Mouse (Mus musculus): ENCODE data around the gene Rb1.

Rb1 gene

DNA sequence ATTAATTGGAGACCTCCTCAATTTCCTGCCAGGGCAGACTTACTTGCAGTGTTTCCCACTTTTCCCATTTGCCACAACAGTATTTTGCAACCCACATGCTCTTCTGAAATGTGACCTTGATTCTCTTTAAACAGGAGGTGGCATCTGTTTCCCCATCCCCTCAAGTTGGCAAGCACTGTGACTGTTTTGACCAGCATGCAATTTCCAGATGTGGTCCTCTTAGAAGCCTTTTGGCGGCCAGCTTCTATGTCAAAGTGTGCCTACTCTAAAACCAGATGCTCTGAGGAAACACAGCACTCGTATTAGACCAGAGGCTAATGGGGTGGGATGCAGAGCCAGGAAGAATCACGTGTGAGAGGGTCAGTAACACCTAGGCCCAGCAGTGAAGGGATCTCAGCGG lies 67.4 kb downstream of the Rb1 start:
- DNase-seq = no peak

DNA sequence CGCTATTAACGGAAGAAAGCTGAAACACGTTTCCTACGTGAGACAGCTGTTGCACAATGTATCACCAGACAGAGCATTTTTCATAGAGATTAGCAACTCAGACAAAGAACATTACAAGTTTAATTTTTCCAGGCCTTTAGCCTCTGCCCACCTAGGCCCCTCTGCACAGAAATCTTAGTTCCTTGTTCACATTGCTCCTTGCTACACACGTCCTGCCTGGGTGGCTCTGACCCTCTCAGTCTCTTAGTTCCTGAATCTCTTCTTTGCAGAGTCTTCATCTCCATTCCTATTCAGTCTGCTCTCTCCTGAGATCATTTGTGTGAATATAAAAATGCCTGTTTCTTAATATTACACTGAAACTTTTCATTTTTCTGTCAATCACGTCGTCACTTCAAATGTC lies 68.3 kb downstream of the Rb1 start:
- no peak for DNase-seq

DNA sequence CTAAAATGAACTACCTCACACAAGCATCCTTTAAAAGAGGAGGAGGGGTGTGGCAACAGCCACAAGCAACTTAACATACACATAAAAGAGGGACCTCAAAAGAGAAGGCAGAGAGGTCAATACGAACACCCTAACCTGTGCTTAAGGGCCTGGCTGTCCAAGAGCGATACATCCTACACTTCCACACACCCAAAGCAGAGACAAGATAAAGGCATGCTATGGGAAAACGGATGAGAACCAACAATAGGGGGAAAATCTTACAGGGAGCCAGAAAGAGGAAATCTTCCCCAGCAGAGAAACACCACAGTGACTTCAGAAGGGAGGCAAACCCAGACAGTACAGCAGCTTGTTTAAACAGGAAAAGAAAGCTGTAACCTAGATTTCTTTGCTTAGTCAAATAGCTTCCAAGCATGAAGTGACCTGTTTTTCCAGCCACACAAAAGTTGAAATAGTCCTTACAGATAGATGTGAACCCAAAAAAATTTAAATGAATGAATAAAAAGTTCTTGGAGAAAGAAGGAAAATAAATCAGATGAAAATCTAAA lies 70.1 kb downstream of the Rb1 start:
- DNase-seq = no peak

DNA sequence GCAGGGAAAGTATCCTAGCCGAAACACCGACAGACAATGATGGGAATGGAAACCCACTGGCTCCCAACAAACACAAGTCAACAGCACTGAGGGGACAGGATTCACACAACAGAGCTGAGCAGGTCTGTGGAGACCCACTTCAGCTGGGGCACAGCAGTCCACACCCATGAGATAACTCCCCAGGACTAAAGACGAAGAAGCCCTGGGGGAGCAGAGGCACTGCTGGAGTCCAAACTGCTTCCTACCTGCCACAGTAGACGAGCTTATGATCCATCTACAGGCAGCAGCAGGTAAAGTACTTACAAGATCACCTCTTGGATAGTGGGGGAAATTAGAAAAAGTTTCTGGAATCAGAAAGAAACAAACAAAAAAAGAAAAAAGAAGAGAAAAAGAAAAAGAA lies 71.2 kb downstream of the Rb1 start:
- no peak for DNase-seq

DNA sequence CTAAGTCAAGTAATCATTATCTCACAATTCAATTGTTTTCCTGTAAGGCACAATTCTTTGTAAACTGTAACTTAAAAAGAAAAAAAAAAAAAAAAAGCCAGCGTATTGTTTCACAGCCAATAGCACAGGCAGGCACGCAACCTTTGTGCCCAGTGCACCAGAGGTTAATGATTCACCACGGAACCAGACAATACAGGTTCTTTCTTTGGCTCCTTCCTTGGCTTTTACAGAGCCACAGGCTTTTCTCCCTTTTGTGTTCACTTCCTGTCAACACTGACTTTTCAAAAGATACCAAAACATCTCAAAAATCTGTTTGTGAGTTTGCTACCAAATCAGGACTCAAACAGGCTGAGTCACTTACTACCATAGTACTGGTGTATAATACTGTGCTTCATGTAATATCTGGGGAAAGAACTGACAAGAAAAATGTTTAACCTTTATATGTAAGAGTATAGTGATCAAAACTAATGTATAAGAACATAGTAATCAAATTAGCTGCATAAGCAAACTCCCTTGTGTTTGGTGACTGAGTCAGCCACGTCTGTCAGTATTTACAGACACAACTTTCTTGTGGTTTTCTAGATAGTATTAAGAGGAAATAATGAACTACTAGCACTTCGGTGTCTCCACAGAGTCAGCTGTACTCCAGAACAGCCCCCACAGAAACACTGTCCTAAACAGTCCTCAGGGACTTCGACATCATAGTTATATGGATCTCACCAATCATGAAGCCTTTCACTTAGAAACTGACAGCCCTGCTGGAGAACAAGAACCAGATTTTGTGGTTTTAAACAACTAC lies 72.0 kb downstream of the Rb1 start:
- DNase-seq = no peak

GRCm38 (mm10) chr14:73252276-73252675 lies 73.3 kb downstream of the Rb1 start:
- no peak for DNase-seq

DNA sequence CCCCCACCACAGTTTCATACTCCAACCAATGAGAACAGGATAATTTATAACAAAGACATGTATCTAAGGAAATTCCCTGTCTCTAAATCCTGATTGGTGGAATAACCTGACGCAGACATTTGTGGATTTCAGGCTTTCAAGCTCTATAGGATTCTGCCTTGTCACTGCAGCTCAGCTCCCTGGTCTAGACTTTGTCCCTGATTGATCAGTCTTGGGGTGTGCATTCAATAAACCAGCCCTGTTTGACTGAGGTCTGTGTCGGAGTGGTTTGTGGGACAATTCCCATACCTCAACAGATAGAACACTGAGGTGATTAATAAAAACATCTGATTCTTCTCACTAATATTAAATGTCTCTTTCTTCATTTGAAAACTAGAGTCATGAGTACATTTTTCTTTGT lies 75.6 kb downstream of the Rb1 start:
- no peak for DNase-seq

GRCm38 (mm10) chr14:73244061-73244597 lies 81.5 kb downstream of the Rb1 start:
- DNase-seq = no peak

DNA sequence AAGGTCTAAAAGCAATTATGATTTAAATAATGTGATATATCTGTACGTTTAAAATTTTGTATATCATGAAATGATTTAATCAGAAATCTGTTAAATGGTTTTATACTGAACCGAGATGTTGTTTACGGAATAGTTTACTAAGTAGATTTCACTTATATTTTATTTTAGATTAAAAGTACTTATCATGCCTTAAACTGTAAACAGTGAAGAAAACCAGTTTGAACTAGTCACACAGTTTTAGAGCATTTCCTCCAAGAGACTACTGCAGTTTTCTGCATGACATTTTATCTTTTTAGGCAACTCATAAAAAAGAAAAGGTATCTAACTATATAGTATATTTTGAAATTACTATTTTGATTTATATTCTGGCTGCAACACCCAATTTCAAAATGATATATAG lies 85.8 kb downstream of the Rb1 start:
- no peak for DNase-seq

- DNase-seq = no peak
Measured at GRCm38 (mm10) chr14:73239291-73239690, 86.3 kb downstream of the Rb1 start.

GRCm38 (mm10) chr14:73238498-73239250 lies 86.9 kb downstream of the Rb1 start:
- DNase-seq = peak in 1 of 2 experiments; percentile 39

- DNase-seq = peak; percentile 30 to 31
Measured at GRCm38 (mm10) chr14:73237848-73238321, 87.7 kb downstream of the Rb1 start, which contains the start of gene Lpar6. Gene Lpar6 (plus strand): TSS chr14:73237895.

DNA sequence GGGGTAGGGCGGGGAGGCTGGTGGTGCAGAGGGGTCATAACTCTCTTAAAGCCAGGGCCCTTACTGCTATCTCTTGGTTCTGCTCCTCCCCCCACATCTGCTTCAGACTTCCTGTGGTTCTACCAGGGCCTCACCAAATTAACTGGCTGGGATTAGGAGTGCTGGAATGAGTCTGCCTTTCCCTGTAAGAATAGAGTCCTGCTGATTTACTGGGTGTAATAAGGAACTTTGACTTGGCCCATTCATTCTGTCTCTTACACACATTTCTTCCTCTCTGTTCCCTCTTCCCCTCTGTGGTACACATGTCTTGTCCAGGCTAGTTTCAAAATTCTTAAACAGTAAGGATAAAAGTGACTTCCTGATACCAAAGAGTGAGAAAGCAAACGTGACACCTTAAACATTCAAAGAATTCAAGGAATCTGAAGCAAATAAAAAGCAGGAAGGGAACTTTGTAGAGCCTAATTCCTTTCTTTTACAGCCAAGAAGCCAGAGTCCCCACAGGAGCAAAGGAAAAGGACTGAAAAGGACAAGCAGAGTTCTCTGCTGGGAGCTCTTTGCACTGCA lies 91.1 kb downstream of the Rb1 start:
- no peak for DNase-seq

GRCm38 (mm10) chr14:73231286-73231982 lies 94.2 kb downstream of the Rb1 start:
- no peak for DNase-seq

DNA sequence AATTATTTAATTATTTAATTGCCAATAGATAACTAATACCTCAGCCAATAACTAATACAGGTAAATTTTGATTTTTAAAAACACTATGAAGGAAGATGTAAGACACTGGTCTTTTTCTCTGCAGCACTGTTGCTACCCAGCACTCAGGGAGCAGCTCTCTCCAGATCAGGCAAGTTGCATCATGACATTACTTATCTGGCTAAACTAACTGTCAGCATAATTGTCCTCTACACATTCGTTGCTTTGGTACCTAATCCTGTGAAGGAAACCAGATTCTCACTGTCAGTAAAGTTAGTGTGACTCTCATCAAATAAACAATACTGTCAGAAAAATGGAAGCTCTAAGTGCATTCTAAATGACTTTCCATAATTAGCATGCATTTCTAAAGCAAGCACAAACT lies 98.8 kb downstream of the Rb1 start:
- DNase-seq = no peak

GRCm38 (mm10) chr14:73226346-73226745 lies 99.3 kb downstream of the Rb1 start:
- DNase-seq = peak; percentile 45 to 63

DNA sequence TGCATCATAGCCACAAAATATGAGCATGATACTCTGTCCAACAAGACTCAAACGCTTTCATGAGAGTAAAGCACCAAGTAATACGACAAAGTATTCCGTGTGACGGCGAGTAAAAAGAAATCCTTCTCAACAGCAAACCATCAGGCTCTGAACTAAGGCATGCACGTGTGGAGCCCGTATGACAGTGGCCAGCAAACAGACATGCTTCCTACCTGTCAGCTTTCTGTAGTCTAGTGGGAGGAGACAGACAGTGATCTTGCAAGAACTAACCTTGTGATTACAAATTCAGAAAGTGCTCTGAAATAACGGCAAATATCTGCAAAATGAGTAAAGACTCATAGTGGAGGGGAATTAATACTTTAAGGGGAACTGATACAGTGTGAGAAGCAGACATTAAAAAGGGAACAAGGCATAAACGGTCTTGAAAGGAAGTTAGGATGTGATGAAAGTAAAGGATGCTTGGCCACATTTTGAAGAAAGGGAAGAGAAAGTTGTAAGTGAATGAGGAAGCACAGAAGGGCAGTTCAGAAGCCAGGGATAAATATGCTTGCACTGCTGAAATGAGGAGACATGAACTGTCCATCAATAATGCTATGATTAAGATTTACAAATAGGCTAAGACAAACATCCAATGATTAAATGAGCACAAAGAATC lies 103.2 kb downstream of the Rb1 start:
- no peak for DNase-seq

- DNase-seq = peak in 1 of 2 experiments; percentile 43
Measured at GRCm38 (mm10) chr14:73217062-73217461, 108.6 kb downstream of the Rb1 start.

DNA sequence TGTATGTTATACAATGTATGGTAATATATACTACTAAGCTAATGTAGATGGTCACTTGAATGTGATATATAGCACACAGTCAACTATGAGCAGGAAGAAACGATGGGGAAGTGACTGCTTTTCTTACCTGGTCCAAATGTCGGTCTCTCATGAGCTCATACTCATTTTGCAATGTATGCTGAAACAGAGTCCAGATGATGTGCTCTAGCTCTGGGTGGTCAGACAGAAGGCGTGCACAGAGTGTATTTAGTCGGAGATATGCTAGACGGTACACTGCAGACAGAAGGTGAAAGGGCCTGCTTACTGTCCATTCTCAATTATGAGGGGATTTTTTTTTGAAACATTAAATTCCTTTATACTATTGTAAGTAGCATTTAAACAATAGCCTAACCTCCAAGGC lies 114.1 kb downstream of the Rb1 start:
- DNase-seq = no peak

DNA sequence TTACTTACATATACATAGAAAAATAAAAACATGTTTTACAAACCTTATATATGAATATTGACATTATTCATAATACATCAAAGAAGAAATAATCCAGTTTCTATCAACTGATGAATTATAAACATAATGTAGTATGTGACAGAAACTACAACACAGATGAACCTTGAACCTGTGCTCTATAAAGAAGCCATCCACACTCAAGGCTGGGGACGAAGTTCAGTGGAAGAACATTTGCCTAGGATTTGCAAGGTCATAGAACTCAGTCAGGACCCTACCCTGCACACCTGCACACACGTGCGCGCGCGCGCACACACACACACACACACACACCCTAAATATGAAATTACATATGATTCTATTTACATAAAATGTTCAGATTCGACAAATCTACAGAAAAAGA lies 115.4 kb downstream of the Rb1 start:
- no peak for DNase-seq

- no peak for DNase-seq
Measured at GRCm38 (mm10) chr14:73209262-73209661, 116.4 kb downstream of the Rb1 start.

- peak; percentile 27 to 42 for DNase-seq
Measured at GRCm38 (mm10) chr14:73204016-73204415, 121.6 kb downstream of the Rb1 start.

All from cerebellum, postnatal 25 days (tissue).